ENCODE assay signal across 21 mouse cellular contexts in genomic region chr2:161090746-161091405, GRCm38 (mm10). TPM values are rescaled to one million over a fixed set of nuclear protein-coding genes. Genes with fewer than 3 reads are reported as not detected.
DNase-seq lines count a peak whose midpoint lies in the region; TF ChIP-seq lines count a peak whose summit lies in the region.
"Had no signal": no experiment of that assay in that cellular context is flagged by ENCODE, and none has a peak within 500 bp of the region (broad histone marks: within the 10 kb centered on the region; RNA-seq: fewer than 3 reads in every experiment).

No protein-coding gene starts in this region.

- intact Hi-C loops in gastrocnemius, adult 2 months (cut with DNase I), result no loop called here

- H3K4me3 ChIP-seq in gastrocnemius, adult 2 months, result no peak overlapping the region
- H3K4me3 ChIP-seq: embryonic facial prominence, embryonic 13.5 days; hindbrain, embryonic 15.5 days; kidney, embryonic 15.5 days; neural tube, embryonic 15.5 days had no signal

- DNase-seq in adrenal gland, adult 2 months, result peak; percentile 46
- DNase-seq in adrenal gland, postnatal 4 days (ENCODE audit: low spot score in 2 of 2), result no peak
- DNase-seq in gastrocnemius, adult 2 months, result peak; percentile 30
- DNase-seq in gastrocnemius, postnatal 10 days, result no peak
- peak; percentile 21 for DNase-seq in urinary bladder, postnatal 14 days (ENCODE audit: low spot score)
- DNase-seq in urinary bladder, adult 2 months (ENCODE audit: low spot score), result no peak
- DNase-seq in embryo, embryonic 10 days (ENCODE audit: low spot score), result no peak
- DNase-seq: cerebellum, adult 11-12 months; cerebellum, adult 9-11 months; forebrain, postnatal 0 days; gastrocnemius, postnatal 36 days; kidney, adult 18-20 months; kidney, postnatal 25 days; liver; right cerebral cortex, postnatal 14 days; thymus, postnatal 4 days had no signal

- H3K27ac ChIP-seq in gastrocnemius, adult 2 months, result no peak overlapping the region
- H3K27ac ChIP-seq: embryonic facial prominence, embryonic 13.5 days; hindbrain, embryonic 15.5 days; kidney, embryonic 15.5 days; macrophage; neural tube, embryonic 15.5 days had no signal

- TF ChIP-seq CTCF in gastrocnemius, adult 2 months (IDR thresholded peaks at IDR 0.05), result no peak

RNA-seq across cellular contexts. Expression of gene Chd6, which starts 18.0 kb away (rescaled TPM):
- total RNA-seq in adrenal gland, adult 2 months (2021), result 10 to 100 TPM; 27.7 to 34.1 TPM
- polyA plus RNA-seq in adrenal gland, adult 2 months (2012; rRNA removed), result 5.7 and 6.6 TPM in 2 replicates
- 10 to 100 TPM; 57.8 to 62.7 TPM for total RNA-seq in adrenal gland, postnatal 4 days (2021)
- total RNA-seq in gastrocnemius, adult 2 months (2021), result 10 to 100 TPM; 18.0 to 21.0 TPM
- total RNA-seq in gastrocnemius, postnatal 10 days (2021), result 10 to 100 TPM; 18.6 to 27.2 TPM
- 26.4 and 27.6 TPM in 2 replicates for polyA plus RNA-seq in urinary bladder, adult 2 months (2012; rRNA removed)

Comparison
In these comparisons a context has a peak if more than half of its experiments do, and no peak if none do; other contexts are left out.
1. DNase-seq: peak in adrenal gland, adult 2 months (single experiment), gastrocnemius, adult 2 months (single experiment) and urinary bladder, postnatal 14 days (single experiment); none in adrenal gland, postnatal 4 days (0 of 2), gastrocnemius, postnatal 10 days (single experiment), urinary bladder, adult 2 months (single experiment) and embryo, embryonic 10 days (single experiment).